Mouse (Mus musculus): ENCODE measurements around the gene Slc5a2.

Slc5a2 gene

DNA sequence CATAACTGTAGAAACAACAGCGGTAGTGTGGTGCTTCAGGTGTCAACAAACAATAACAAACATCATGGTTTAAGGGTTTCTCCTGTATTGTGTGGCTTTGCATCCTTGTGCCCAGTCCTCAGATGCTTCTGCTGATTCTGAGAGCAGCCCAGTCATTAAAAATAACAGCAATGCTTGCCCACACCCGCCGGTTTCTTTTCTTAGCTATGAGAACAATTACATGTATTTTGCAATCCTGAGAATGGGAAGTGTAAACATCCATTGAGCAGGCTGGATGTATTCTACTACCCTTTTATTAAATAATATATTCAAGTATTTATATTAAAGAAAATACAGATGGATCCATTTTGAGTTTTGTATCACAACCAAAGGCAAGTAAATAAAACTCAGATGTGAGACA lies 36.7 kb downstream of the Slc5a2 start:
- DNase-seq: no peak

- no peak for DNase-seq
Measured at GRCm38 (mm10) chr7:128304198-128304597, 38.7 kb downstream of the Slc5a2 start.

- no peak for DNase-seq
Measured at GRCm38 (mm10) chr7:128304907-128305306, 39.5 kb downstream of the Slc5a2 start.

DNA sequence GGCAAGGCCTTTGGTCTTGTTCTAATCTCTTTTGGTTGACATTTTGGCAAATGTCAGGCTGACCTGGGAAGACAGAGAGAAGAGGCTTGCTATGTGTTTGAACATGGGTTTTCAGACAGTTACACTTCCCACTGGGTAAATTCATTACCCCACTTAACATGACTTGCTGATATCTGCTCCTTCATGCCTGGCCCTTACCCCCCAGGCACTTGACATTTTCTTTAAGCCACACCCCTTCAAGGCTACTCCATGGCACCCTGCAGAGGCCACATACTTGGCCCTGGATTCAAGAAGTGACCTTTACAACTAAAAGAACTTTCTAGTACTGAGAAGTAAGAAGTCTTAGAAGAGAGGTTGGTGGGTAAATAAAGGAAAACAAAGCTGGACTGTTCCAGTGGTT lies 42.4 kb downstream of the Slc5a2 start:
- DNase-seq: no peak

DNA sequence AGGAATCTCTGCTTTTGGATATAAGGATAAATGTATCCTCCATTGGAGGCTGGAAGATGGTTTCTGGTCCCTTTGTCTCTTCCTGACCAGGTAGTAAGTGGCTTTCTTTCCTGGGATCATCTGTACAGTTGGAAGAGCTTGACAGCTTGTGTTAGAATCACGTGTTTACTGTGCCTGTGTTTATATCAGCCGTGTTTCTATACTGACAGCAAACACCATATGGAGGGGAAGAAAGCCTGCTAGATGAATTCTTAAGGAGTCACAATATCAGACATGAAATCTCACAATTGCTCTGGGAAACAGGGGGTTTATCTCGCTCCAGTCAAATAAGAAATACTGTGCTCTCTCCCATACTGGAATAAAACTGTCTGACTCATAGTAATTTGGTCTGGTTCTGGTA lies 43.8 kb downstream of the Slc5a2 start:
- DNase-seq: no peak

DNA sequence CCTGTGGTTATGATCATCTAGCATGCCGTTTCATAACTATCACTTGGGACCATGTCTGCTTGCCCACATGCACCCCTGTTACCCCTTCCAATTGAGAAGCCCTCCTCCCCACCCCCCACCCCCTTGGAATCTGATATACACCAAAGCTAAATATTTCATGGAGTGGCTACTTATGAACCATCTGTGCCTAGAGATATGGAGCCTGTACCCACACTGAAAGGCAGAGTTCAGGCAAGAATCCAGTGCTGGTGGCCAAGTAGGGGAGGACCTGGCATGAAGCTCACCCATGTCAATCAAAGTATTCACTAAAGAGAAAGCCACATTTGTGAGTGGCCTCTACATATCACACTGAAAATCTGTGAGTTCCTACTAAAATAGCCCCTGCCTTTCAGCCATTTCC lies 44.3 kb downstream of the Slc5a2 start:
- no peak for DNase-seq

GRCm38 (mm10) chr7:128310229-128310688 lies 44.8 kb downstream of the Slc5a2 start:
- DNase-seq: no peak

- DNase-seq: no peak
Measured at GRCm38 (mm10) chr7:128311263-128311662, 45.8 kb downstream of the Slc5a2 start.

GRCm38 (mm10) chr7:128311811-128312210 lies 46.4 kb downstream of the Slc5a2 start:
- DNase-seq: no peak

- DNase-seq: no peak
Measured at GRCm38 (mm10) chr7:128312375-128313059, 47.1 kb downstream of the Slc5a2 start.

DNA sequence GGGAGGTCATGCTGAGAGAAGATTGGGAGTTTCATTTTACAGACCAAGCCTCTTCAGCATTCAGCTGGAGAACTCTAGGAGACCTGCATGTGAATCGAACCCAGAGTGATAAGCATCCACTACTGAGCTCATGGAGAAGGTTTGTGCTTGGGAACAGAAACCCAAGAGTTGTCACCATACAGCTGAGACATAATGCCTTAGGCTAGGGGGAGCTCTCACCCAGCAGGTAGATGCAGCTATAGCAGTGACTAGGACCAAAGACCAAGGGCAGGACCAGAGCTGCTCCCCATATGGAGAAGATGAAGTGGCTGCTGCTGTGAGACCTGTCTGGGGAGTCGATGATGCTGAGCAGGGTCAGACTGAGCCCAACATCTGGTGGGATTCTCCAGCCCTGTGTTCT lies 48.1 kb downstream of the Slc5a2 start:
- no peak for DNase-seq

GRCm38 (mm10) chr7:128314491-128314890 lies 49.0 kb downstream of the Slc5a2 start:
- DNase-seq: no peak

GRCm38 (mm10) chr7:128317011-128317410 lies 51.6 kb downstream of the Slc5a2 start:
- DNase-seq: no peak

GRCm38 (mm10) chr7:128319140-128319539 lies 53.7 kb downstream of the Slc5a2 start:
- DNase-seq: no peak

DNA sequence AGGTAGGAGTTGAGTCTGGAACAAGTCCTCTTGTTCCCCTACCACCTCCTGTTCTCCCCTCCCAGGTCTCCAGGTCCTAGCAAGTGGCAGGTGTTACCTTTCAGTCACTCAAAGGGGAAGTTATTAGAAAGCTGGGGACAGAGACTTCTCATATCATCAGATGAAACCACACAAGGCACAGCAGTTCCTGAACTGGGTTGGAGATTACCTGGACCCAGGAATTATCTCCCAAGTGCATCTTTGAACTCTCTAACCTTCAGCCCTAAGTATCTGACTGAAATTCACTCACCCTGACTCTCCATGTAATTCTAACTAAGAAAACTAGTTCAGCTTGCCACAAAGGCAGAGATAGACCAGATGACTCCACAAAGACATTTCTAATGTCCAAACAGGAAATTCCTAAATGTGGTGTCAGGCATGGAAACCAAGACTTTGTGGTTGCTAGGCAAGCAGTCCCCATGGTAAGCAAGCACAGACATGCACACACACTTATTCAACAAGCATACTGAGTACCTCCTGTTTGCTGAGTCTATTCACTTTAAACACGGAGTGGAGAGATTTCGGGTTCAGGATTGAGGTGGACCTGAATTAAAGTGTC lies 54.9 kb downstream of the Slc5a2 start:
- DNase-seq: no peak

GRCm38 (mm10) chr7:128321260-128321659 lies 55.8 kb downstream of the Slc5a2 start:
- DNase-seq: no peak

Data from thymus, postnatal 36 days (tissue).